Mouse (Mus musculus) cerebellum, adult 9-11 months (tissue): ENCODE data around the gene Zbtb24.

Experiments used
- DNase-seq: peaks from one replicate; pipeline ENCODE4 v3.0.0; 2022

Gene Zbtb24

DNA sequence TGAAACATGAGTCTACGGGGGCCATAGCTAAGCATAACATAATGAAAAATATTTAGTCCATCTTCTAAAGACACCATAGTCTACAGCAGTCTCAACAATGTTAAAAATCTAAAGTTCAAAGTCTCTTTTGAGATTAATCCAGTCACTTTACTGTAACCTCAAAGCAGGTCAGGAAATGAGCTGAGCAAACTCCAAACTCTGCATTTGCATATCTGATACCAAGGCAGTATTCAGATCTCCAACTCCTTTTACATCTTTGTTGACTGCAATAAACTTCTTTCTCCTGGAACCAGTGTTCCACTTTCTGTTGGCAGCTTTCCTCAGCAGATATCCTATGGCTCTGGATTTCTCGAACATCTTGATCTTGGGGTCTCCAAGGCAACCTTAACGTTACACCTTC lies 20.5 kb downstream of the Zbtb24 start:
- DNase-seq, result no peak

DNA sequence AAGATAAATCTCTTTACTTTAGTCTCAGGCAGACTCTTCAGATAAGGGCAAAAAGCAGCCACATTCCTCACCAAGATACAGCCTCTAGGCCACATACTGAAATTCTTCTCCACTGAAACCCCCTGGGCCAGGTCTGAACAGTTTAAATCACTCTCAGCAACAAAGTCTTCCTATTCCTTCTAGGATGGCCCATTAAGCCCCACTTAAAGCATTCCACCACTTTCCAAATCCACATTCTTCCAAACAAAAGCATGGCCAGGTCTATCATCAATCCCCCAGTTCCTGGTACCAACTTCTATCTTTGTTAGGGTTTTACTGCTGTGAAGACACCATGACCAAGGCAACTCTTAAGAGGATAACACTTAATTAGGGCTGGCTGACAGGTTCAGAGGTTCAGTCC lies 22.4 kb downstream of the Zbtb24 start:
- DNase-seq, result no peak

DNA sequence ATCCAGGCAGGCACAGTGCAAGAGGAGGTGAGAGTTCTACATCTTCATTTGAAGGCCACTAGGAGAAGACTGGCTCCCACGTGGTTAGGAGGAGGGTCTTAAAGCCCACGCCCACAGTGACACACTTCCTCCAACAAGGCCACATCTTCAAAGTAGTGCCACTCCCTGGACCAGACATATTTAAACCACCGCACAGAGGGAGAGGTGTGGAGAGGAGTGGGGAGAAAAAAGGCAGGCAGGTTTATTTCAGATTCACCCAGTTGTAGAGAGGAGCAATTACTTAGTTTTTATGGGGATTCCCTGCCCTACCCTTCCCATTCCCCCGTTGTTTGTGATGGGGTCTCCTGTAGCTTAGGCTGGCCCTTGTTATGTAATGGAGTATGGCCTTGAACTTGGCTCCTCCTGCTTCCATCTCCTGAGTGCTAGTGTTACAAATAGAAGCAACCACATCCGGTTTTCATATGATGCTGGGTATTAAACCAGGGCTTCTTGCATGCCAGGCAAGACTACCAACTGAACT lies 22.8 kb downstream of the Zbtb24 start:
- DNase-seq, result no peak

DNA sequence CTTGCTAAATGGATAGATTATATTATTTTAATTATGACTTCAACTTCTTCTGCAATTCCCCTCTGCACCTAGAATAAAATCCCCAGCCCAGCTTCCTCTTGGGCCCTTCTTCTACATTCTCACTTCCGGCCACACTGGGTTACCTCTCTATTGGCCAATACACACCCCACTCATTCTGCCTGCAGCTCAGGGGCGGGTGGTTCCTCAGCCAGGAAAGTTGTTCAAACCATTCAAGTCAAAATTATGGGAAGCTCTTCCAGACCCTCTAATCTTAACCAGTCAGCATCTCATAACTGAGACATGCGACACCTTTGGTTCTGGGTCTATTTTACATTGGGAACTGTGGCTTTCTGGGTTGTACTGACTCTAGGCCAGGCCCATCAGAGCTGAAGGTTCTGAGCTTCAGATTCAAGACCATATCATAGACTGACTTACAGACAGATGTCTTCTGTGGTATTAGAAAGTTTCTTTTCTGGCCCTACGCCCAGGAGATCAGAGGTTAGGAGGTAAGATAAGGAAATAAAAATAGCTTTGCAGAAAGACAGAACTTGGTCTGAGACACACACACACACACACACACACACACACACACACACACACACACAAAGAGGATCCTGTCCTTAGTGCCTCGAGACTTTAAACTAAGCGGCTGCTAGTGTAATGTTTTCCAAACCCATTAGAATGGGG lies 23.7 kb downstream of the Zbtb24 start:
- no peak for DNase-seq

DNA sequence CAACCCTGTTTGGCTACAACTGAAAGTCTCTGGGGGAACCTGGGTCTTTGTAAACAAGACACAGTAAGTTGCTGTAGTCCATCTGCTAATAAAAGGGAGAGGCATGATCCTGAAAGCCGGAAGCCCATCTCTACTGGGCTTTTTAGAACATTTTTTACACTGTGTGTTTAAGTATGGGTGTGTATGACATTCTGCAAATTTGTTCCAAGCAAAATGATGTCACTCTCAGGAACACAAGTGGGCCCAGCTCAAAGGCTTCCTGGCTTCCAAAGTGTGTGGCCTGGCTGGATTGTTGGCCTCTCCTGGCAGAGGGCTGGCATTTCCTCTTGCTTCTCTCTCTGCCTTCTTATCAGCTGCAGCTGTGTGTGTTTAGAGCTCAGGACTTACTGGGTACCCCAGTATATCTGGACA lies 24.8 kb downstream of the Zbtb24 start:
- DNase-seq, result no peak

DNA sequence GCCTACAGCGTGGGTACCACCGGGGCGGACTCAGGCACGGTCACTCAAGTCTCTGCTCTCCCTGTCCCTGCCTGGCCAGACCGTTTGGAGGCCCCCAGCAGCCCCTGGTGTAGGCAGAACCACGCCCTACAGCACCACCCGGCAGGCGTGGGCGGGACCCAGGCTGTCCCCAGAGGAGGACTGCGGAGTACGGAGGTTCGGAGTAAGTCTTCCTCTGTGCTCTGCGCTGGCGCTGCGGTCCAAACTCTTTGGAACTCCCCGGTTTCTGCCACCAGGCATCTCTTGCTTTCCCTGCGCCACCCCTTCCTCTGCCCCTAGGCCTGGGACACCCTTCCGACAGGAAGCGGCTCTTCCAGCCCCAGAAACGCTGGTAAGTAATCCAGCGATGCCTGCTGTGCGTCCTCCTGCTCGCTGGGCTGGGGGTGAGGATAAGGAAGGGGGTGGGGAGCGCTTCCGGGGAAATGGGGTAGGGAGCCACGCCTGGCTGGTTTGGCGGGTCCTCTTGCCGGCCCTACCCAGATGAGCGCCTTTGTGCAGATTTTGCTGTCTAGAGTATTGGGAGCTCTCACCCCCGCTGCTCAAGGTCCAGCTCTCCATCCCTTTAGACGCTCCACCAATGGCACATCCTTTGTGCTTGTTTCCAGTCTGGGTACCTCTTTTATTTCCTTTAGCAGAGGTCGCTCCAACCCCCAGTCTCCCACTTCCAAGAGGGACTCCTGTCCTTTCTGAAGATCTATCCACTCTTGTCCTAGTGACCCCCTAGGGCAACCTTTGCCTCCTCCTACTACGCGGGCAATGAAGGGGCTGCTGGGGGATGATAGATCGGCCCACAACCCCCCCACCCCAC lies 26.2 kb downstream of the Zbtb24 start, which contains the start of gene Mical1:
Mical1 (plus strand) TSS at position 144 of the 847 bp plus-strand sequence.
- peak; percentile 37 for DNase-seq

DNA sequence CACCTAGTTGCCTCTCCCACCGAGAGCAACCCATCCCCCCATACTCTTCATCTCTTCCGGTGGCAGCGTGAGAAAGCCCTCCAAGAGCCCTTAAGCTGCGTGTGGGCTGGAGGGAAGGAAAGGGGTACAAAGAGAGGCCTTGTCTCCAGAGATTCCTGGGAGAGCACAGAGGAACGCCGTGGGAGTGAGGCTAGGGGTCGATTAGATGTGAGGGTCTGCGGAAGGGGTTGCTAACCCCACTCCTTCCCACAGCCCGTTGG lies 26.8 kb downstream of the Zbtb24 start:
- no peak for DNase-seq

DNA sequence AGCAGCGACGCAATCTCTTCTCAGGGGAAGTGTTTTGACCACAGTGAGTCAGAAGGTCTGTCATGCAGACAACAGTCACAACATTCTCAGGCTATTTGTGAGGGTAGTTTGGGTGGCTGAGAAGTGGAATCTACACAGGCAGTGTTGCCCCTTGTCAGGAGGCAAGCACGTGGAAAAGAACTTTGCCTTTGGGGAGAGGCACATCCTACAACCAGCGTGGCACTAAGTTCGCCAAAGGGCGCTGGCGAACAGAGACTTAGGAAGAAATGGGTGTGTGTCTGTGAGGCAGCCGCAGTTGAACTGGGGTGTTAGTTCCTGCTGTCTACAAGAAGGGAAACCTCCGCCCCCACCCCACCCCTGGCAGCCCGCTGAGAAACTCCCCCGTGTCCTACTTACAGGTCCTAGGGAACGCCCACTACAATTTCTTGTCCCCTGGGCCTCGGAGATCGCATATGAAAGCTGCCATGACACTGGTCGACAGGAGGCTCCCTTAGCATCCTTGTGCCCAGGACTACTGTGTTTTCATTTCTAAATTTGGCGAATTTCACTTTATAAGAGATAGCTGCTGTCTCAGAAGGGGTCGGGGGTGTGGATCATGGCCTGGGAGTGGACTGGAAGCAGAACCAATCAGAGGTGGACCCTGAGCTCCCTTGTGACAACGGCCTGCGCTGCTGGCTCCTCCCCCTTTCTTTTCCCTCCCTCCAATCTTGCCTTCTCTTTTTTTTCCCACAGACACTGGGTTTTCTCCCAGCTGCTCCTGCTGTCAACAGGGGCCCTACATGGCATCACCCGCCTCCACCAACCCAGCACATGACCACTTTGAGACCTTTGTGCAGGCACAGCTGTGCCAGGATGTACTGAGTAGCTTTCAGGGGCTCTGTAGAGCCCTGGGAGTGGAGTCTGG lies 27.3 kb downstream of the Zbtb24 start:
- DNase-seq, result peak; percentile 28

DNA sequence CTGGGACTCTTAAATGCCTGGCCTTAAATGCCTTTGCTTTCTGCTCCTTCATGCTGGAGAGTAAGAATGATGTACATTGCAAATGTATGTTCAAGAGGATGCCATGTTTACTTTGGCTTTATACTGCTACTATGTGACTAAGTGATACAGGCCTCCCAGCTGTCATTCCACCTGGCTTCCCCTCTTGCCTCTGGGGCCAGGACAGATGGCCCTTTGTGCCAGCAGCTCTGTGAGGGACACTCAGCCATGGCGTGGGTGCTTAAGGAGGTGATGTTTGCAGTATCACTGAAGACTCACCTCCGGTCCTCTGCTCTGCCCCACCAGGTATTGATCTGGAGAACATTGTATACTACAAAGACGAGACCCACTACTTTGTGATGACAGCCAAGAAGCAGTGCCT lies 29.8 kb downstream of the Zbtb24 start:
- DNase-seq, result no peak

DNA sequence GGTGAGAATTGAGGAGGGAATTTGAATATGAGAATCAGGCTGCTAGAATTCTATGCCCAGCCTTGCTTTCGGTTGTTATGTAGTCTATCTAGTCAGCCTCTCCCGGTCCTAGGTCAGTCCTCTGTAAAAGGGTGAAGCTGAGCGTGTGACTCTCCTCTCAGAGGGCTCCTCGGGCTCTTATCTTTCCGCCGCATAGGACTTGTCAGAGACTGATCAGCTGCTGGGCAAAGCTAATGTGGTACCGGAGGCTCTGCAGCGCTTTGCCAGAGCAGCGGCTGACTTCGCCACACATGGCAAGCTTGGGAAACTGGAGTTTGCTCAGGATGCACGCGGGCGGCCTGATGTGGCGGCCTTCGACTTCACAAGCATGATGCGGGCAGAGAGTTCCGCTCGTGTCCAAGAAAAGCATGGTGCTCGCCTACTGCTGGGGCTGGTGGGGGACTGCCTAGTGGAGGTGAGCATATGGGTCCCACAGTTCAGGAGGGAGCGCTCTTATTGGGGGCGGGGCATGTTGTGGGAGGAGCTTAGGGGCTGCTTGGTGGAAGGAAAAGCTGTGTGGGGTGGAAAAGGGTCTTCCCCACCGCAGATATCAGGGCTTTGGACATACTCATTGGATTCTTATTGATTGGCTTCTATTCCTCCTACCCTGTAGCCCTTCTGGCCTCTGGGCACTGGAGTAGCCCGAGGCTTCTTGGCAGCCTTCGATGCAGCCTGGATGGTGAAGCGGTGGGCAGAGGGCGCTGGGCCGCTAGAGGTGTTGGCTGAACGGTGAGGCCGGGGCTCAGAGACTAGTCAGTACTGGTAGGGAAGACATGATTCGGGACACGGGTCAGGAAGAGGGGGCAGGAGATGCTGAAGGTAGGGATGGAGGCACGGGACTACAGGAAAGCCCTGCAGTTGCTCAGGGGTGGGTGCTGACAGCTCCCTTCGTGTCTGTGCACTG lies 31.0 kb downstream of the Zbtb24 start:
- peak; percentile 21 for DNase-seq

DNA sequence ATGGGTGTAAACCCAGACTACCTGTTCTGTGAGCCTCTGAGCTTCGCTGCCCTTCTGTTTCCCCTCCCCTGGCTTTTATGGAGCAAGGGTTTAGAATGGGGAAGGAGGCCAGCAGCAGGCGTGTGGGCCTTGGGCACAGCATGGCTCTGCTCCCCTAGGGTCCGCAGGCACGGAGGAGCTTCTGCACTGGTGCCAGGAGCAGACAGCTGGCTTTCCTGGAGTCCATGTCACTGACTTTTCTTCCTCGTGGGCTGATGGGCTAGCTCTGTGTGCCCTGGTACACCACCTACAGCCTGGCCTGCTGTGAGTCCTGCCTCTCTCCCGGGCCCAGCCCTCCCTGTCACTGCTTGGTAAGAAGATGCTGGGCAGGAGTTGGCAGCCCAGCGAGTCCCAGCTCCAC lies 32.3 kb downstream of the Zbtb24 start:
- peak; percentile 47 for DNase-seq

DNA sequence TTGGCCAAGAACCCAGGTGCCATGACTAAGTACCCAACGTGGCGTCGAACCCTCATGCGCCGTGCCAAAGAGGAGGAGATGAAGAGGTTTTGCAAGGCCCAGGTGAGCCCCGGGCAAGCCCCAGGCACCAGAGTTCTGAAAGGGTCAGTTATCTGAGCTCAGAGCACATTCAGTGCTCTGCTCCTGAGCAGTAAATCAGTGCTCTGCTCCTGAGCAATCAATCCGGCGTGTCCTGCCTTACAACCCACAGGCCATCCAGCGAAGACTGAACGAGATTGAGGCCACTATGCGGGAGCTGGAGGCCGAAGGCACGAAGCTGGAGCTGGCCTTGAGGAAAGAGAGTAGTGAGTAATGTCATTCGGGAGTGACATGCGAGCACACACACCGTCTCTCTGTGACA lies 35.6 kb downstream of the Zbtb24 start:
- no peak for DNase-seq

DNA sequence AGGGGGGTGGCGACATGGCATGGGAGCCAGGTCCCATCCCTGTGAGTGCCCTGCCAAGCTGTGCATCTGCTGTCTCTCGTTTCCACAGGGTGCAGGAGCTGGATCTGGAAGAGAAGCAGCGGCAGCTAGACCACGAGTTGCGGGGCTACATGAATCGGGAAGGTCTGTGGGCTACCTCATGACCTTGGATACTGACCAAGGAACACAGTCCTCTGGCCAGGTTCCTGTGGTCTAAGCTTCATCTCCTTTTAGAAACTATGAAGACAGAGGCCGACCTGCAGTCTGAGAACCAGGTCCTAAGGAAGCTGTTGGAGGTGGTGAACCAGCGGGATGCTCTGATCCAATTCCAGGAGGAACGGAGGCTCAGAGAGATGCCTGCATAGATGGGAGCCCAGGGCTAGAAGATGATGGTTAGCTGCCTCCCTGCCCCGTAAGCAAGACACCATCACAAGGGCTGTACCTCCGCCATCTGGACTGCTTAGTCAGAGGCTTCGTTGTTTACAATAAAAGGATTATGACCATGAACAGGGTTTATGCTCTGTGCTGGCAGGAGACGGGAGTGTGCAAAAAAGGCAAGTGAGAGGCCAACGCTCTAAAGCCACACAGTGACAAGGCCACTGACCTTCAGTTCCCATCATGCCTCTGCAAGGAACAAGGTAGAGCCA lies 36.5 kb downstream of the Zbtb24 start:
- peak; percentile 24 for DNase-seq

DNA sequence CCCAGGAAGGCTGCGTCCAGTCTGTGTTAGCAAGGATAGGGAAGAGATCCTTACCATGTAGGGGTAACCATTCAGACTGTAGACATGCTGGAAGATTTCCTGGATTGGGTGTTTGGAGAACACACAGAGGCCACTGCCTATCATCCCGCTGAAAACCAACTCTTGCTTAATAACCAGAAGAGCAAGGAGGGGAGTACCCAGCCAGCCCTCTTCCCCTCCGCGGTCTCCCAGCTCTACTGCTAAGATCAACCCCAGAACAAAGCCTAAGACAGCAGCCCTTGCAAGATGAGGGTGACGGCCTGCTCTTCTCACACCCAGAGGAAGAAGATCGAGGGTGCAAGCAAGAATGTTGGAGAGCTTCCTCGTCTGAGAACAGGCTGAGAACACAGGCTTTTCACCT lies 38.7 kb downstream of the Zbtb24 start:
- no peak for DNase-seq

DNA sequence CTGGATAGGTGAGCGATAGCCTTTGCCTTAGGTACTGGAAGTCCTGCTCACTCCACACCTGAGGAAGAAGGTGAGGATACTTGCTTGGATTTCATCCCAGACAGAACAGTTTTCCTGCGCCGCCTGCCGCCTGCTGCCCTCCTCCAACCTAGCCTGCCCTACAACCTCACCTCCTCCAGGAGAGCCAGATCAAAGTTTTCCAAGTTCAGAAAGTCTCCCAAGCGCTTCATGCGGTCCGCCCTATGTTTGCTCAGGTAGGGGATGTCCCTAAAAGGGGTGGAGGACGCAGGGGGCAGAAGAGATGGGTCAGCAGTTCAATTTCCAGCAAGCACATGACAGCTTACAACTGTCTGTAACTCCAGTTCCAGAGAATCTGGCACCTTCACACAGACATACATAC lies 39.1 kb downstream of the Zbtb24 start:
- peak; percentile 17 for DNase-seq

DNA sequence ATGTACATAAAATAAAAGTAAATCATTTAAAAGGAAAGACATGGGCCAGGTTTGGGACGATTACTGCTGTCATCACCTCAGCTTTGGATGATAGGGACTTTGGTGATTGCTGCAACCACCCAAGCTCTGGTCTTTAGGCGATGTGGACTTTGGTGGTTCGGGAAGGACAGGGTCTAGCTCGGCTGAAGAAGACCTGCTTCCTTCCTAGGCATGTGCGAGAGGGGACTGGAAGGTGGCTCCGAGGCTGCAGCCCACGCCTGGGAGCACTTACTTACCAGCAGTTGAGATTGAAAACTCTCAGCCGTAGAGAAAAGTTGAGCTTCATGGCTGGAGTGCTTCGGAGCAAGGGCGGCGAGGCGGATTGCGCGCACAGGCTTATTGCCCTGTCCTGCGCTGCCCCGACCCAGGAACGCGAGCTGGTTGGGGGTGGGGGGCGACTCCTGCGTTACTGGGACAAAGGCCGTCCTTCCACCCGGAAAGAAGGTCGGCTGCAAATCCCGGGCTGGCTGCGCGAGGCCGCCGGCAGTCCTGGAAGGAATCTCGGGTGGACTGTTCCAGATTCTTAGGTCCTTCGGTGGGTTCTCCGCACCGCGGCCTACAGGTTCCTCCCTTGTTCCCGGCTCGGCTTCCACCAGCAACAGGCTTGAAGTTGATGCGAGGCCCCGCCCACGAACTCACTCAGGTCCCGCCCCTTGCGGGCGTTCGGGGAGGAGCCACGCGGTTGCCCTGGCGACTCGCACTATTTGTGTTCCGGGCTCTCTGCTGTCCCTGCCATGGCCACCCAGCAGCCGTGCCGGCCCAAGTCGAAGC lies 39.7 kb downstream of the Zbtb24 start, which contains the start of the genes Smpd2 and Ppil6:
Smpd2 (minus strand) TSS at position 662 of the 810 bp plus-strand sequence.
Ppil6 (plus strand) TSS at position 732 of the 810 bp plus-strand sequence.
- peak; percentile 91 for DNase-seq

DNA sequence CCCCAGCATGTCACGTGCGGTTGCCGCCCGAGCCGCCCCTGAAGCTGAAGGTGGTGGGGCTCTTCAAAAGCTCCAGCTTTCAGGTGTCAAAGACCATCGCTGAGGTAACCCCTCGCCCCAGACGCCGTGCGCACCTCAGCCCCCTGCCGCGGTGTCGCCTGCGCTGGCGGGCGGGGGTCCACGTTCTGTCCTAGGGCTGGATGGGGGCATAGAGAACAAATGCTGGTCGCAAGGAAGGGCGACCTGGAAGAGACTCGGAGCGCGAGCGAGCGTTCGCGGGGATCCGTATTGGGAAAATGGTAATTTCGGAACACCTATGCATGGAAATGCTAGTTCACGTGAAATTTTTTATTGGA lies 40.3 kb downstream of the Zbtb24 start:
- no peak for DNase-seq

DNA sequence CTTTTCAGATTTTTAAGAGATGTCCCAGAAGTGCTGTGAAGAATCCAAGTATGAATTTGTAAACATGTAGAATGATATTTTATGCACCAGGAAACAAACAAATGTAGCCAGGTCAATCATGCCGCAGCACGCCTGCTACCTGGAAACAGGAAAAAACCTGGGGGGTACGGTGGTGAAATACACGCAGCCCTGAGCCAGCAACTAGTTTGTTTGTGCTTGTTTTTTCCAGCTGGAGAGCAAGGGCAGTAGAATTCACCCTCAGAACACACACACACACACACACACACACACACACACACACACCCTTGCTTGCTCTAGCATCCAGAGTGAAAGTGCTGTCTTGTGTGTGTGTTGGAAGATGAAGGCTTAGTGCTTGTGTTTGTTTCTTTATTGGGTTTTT lies 40.9 kb downstream of the Zbtb24 start:
- DNase-seq, result no peak

DNA sequence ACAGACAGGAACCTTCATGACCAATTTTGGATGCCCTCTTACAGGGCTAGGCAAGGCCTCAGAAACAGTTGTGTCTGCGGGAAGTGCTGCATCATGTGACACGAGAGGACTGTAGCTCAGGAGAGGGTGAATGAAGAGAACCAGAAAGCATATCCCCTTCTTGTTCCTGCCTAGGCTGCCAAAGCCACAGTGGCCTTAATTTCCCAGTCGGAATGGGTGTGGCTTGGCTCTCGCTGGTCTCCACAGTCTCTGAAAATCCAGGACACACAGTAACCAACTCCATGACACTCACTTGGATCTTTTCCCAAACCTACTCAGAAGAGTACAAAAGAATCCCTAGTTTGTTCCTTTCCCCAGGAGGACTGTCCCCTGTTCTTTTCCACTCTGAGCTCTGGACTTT lies 50.8 kb downstream of the Zbtb24 start:
- DNase-seq, result peak; percentile 35

DNA sequence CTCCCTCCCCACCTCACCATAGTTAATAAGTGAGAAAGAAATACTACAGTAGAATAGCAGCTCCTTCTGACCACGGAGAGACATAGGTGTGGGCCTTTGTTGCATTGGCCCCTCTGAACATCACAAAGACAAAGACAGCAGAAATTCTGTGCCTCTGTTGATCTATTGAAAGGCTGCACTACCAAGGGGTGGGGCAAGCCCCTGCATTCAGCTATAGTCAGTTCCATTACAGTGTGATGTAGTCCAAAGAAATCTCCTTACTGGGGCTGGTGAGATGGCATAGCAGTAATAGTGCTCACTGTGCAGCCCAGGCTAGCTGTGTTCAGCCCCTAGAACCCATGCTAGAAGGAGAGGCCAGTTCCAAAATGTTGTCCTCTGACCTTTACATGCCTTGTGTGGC lies 54.8 kb downstream of the Zbtb24 start:
- DNase-seq, result no peak

DNA sequence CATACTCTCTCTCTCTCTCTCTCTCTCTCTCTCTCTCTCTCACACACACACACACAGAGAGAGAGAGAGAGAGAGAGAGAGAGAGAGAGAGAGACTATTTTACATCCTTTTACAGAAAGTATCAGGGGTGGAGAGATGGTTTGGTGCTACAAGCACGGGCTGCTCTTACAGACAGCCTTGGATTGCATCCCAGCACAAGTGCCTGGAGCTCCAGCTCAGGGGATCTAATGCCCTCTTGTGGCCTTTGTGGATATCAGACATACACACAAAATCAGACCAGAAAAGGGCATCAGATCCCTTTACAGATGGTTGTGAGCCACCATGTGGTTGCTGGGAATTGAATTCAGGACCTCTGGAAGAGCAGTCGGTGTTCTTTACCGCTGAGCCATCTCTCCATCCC lies 55.3 kb downstream of the Zbtb24 start:
- peak; percentile 85 for DNase-seq
